Mouse (Mus musculus) C2C12 (cell line): ENCODE results near the gene Rapsn. TPM values are rescaled to one million over a fixed set of nuclear protein-coding genes. Genes with fewer than 3 reads are reported as not detected.
"Not testable (repeated sequence)": the region's sequence is repeated elsewhere in the genome, so short reads cannot be mapped to it uniquely, and the experiment has no call there.

ENCODE experiments used
- H3K27me3 ChIP-seq: one replicate; pipeline ENCODE4 v1.6.1; 2011; ENCODE audit not compliant: control insufficient read depth, insufficient read depth, insufficient read length
- H3K36me3 ChIP-seq: one replicate; pipeline ENCODE4 v1.6.1; 2011; ENCODE audit not compliant: control insufficient read depth, insufficient read depth
- H3K4me3 ChIP-seq: one replicate; pipeline ENCODE4 v1.5.1; 2011; ENCODE audit warnings: mild to moderate bottlenecking, control low read depth; ENCODE audit not compliant: poor library complexity, insufficient read depth, severe bottlenecking
- H3K79me2 ChIP-seq: one replicate; pipeline ENCODE4 v1.6.1; 2011; ENCODE audit not compliant: control insufficient read depth, insufficient read depth
- H3K79me3 ChIP-seq: one replicate; pipeline ENCODE4 v1.6.1; 2011; ENCODE audit warnings: low read depth, control low read depth
- H3ac ChIP-seq: one replicate; pipeline ENCODE3; 2011; ENCODE audit warnings: low read depth; ENCODE audit not compliant: control insufficient read depth, insufficient read length
- CEBPB ChIP-seq: IDR thresholded peaks from one replicate; pipeline ENCODE4 v1.6.1; 2011; ENCODE audit warnings: low read depth, mild to moderate bottlenecking, control low read depth, moderate library complexity
- CTCF ChIP-seq: IDR thresholded peaks from one replicate; pipeline ENCODE4 v1.5.1; 2011; ENCODE audit not compliant: control insufficient read depth, insufficient read depth, insufficient read length
- FOSL1 ChIP-seq: IDR thresholded peaks from one replicate; pipeline ENCODE4 v1.8.0; 2011; ENCODE audit warnings: mild to moderate bottlenecking, low read length; ENCODE audit not compliant: poor library complexity, insufficient read depth, severe bottlenecking
- MAX ChIP-seq: IDR thresholded peaks from one replicate; pipeline ENCODE4 v1.6.1; 2011; ENCODE audit warnings: mild to moderate bottlenecking, control low read depth
- MYOD1 ChIP-seq: IDR thresholded peaks from one replicate; pipeline ENCODE4 v1.6.1; 2011; ENCODE audit warnings: low read depth; ENCODE audit not compliant: control insufficient read depth, insufficient read length
- MYOG ChIP-seq: IDR thresholded peaks from one replicate; pipeline ENCODE4 v1.6.1; 2011; ENCODE audit not compliant: control insufficient read depth, insufficient read length; ENCODE audit errors: extremely low read depth
- USF1 ChIP-seq: IDR thresholded peaks from one replicate; pipeline ENCODE4 v1.6.1; 2011; ENCODE audit warnings: low read depth, mild to moderate bottlenecking, control low read depth, moderate library complexity
- polyA plus RNA-seq: library from polyadenylated mRNA; unstranded; fragments of >200 nt; fragmentation: generic; extraction: Trizol; gene quantifications from one replicate; pipeline ENCODE4 v1.2.1, GENCODE M21; 2012; ENCODE audit warnings: missing spikeins

The Rapsn gene
- polyA plus RNA-seq, 1 experiment: 122 TPM

GRCm38 (mm10) chr2:91019911-91020310, 15.5 kb upstream of the Rapsn start:
- Histone ChIP-seq H3K27me3 (no peaks in the 10 kb centered on the region), H3ac (no peak overlapping the region), H3K4me3 (no peak overlapping the region), H3K79me3 (peaks cover 4% of the 10 kb centered on the region), H3K36me3 (peaks cover 53% of the 10 kb centered on the region), H3K79me2 (peaks cover 15% of the 10 kb centered on the region)
- no peak for TF ChIP-seq MYOG
- TF ChIP-seq USF1: no peak
- TF ChIP-seq CEBPB: no peak
- TF ChIP-seq MYOD1: no peak
- no peak for TF ChIP-seq FOSL1
- no peak for TF ChIP-seq MAX
- no peak for TF ChIP-seq CTCF

- not testable (repeated sequence) for H3K4me3 ChIP-seq, H3ac ChIP-seq, H3K27me3 ChIP-seq, H3K79me3 ChIP-seq, H3K79me2 ChIP-seq
- peaks cover 30% of the 10 kb centered on the region for H3K36me3 ChIP-seq
Measured at GRCm38 (mm10) chr2:91022266-91022665, 13.2 kb upstream of the Rapsn start.

- H3K79me2 ChIP-seq: peaks cover under 1% of the 10 kb centered on the region
- H3K4me3 ChIP-seq: no peak overlapping the region
- TF ChIP-seq USF1 (no peak), FOSL1 (no peak), CTCF (no peak), MYOD1 (no peak), MAX (no peak)
- H3K79me3 ChIP-seq: peaks cover 2% of the 10 kb centered on the region
- H3ac ChIP-seq: no peak overlapping the region
- H3K36me3 ChIP-seq: peaks cover 21% of the 10 kb centered on the region
- H3K27me3 ChIP-seq: no peaks in the 10 kb centered on the region
Measured at GRCm38 (mm10) chr2:91023131-91023530, 12.3 kb upstream of the Rapsn start.

GRCm38 (mm10) chr2:91023956-91024355, 11.5 kb upstream of the Rapsn start:
- Histone ChIP-seq H3K36me3 (peaks cover 14% of the 10 kb centered on the region), H3ac (no peak overlapping the region), H3K79me3 (peaks cover 2% of the 10 kb centered on the region), H3K4me3 (no peak overlapping the region), H3K27me3 (no peaks in the 10 kb centered on the region), H3K79me2 (no peaks in the 10 kb centered on the region)
- TF ChIP-seq MYOD1 (no peak), USF1 (no peak), CEBPB (no peak), CTCF (no peak), MYOG (no peak), FOSL1 (no peak), MAX (no peak)

GRCm38 (mm10) chr2:91025081-91025516, 10.3 kb upstream of the Rapsn start:
- no peaks in the 10 kb centered on the region for H3K79me2 ChIP-seq
- no peak overlapping the region for H3K4me3 ChIP-seq
- no peaks in the 10 kb centered on the region for H3K27me3 ChIP-seq
- H3K36me3 ChIP-seq: peaks cover 6% of the 10 kb centered on the region
- H3ac ChIP-seq: no peak overlapping the region
- H3K79me3 ChIP-seq: peaks cover 2% of the 10 kb centered on the region
- TF ChIP-seq CEBPB: no peak
- no peak for TF ChIP-seq MAX
- TF ChIP-seq MYOD1: no peak
- TF ChIP-seq USF1: no peak
- TF ChIP-seq FOSL1: no peak
- no peak for TF ChIP-seq MYOG

GRCm38 (mm10) chr2:91026491-91026890, 8.9 kb upstream of the Rapsn start:
- no peak overlapping the region for H3ac ChIP-seq
- no peaks in the 10 kb centered on the region for H3K27me3 ChIP-seq
- TF ChIP-seq FOSL1 (no peak), CEBPB (no peak), MYOG (no peak), USF1 (no peak), CTCF (no peak), MAX (no peak), MYOD1 (no peak)
- H3K79me2 ChIP-seq: no peaks in the 10 kb centered on the region
- no peak overlapping the region for H3K4me3 ChIP-seq
- H3K79me3 ChIP-seq: peaks cover 2% of the 10 kb centered on the region
- H3K36me3 ChIP-seq: no peaks in the 10 kb centered on the region
